Mouse (Mus musculus): ENCODE data around the gene Supt3. TPM values are rescaled to one million over a fixed set of nuclear protein-coding genes. Genes with fewer than 3 reads are reported as not detected.
A peak's percentile ranks its signal among the peaks of the same experiment; 100 is the strongest.

Supt3 gene
- polyA plus RNA-seq, 1 experiment from 2014 or later: 23.7 TPM

DNA sequence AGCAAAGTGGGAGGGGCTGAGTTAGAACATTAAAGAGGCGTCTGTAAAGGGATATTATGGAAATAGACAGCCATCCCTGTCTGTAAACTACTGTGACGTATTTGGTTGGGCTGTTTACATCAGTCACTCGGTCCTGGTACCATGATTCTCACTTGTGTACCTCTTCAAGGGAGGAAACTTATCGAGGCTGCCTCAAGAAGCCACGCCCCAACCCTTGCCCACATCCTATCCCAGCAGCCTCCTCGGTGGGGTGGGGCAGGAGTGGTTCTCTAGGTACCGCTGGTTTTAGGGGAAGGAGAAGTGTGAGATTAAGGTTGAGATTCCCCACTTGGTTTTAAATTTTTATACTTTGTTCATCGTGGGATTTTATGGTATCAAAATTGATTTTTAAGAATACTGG, 31.6 kb upstream of the Supt3 start:
- Histone ChIP-seq H3K4me1 (replicated peaks) (no peaks in the 10 kb centered on the region), H3K27me3 (ENCODE audit: insufficient read depth, poor library complexity, severe bottlenecking) (peaks cover 8% of the 10 kb centered on the region), H3K36me3 (no peaks in the 10 kb centered on the region), H3K27ac (no peak overlapping the region), H3K4me3 (no peak overlapping the region), H3K9me3 (no peaks in the 10 kb centered on the region)
- 92% methylated on average over 8 of the region's 8 CpGs for WGBS
- DNase-seq (ENCODE audit: low spot score): no peak

DNA sequence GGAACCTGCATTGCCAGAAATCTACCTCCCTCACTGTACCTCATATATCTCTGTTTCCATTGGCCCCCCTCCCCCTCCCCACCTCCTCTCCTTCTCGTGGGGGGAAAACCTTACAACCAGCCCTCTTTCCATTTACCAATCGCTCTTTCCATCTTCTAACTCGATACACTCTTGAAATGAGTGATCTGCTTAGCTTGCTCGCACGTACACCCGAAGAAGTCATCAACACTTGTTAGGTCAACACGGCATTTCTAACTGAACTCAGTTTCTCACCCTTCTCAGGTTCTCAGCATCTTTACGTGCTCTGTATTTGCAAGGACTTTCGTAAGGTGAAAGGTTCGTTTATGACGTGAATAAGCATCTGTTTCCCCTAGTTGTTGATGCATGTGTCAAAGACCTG, 10.6 kb upstream of the Supt3 start:
- 92% methylated on average over 11 of the region's 11 CpGs for WGBS
- no peak overlapping the region for H3K4me3 ChIP-seq
- H3K4me1 ChIP-seq (replicated peaks): no peaks in the 10 kb centered on the region
- no peaks in the 10 kb centered on the region for H3K27me3 ChIP-seq (ENCODE audit: insufficient read depth, poor library complexity, severe bottlenecking)
- no peaks in the 10 kb centered on the region for H3K36me3 ChIP-seq
- H3K27ac ChIP-seq: no peak overlapping the region
- no peak for DNase-seq (ENCODE audit: low spot score)
- no peaks in the 10 kb centered on the region for H3K9me3 ChIP-seq

DNA sequence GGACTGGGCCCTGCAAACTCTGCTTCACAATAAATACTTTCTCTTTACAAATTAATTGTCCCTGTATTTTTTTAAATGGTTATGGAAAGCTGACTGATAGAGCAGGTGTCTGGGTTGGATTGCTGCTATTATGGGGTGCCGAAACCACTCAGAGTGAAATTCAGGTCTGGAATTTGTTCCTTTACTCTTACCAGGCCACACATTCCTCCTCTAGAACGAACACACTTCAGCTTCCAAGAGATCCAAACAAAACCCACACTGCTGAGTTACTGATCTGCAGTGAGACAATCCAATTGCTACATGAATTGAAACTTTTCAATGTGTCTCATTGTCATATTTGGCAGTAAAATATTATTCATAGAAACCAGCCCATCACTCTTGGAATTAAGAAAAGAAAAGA, 10.0 kb upstream of the Supt3 start:
- 77% methylated on average over 2 of the region's 2 CpGs for WGBS
- no peaks in the 10 kb centered on the region for H3K27me3 ChIP-seq (ENCODE audit: insufficient read depth, poor library complexity, severe bottlenecking)
- H3K4me3 ChIP-seq: no peak overlapping the region
- H3K27ac ChIP-seq: no peak overlapping the region
- no peaks in the 10 kb centered on the region for H3K4me1 ChIP-seq (replicated peaks)
- DNase-seq (ENCODE audit: low spot score): no peak
- no peaks in the 10 kb centered on the region for H3K36me3 ChIP-seq
- no peaks in the 10 kb centered on the region for H3K9me3 ChIP-seq

DNA sequence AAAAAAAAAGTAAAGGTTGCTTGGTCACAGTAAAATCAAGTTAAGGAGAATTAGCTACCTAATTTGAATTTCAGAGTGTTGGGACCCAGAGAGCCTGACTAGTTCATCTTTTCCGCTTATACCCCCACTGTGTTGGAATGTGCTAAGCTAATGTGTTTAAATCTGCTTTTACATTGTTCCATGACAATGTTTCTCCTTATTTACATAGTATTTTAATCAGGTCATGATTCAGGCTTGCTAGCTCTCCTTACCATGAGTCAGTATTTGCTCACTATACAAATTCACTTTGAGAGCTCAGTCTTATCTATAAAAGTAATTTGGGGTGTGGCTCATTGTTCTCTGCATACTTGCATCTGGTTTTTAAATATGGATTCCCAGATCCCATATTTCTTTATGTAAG, 9.6 kb upstream of the Supt3 start:
- 79% methylated on average over 1 of the region's 1 CpGs for WGBS
- no peak for DNase-seq (ENCODE audit: low spot score)
- Histone ChIP-seq H3K27me3 (ENCODE audit: insufficient read depth, poor library complexity, severe bottlenecking) (no peaks in the 10 kb centered on the region), H3K4me3 (no peak overlapping the region), H3K9me3 (no peaks in the 10 kb centered on the region), H3K27ac (no peak overlapping the region), H3K36me3 (no peaks in the 10 kb centered on the region), H3K4me1 (replicated peaks) (no peaks in the 10 kb centered on the region)

DNA sequence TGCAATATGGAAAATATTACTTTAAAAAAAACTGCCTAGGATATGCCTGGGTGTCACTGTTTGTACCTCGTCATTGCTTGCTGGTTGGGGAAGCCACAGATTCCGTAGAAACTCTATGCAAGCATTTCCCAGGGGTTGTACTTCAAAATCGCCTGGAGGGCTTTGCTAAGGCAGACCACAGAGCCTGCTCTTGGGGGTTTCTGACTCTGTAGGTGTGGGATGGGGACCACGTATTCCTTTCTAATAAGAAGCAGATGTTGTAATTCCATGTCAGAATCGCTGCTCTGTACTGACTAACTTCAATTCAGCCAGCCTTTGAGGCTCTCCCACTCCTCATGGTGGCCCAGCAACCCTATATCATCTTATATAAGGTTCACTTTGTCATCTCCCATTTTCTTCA, 8.4 kb upstream of the Supt3 start:
- Histone ChIP-seq H3K9me3 (no peaks in the 10 kb centered on the region), H3K36me3 (no peaks in the 10 kb centered on the region), H3K27me3 (ENCODE audit: insufficient read depth, poor library complexity, severe bottlenecking) (no peaks in the 10 kb centered on the region), H3K27ac (no peak overlapping the region), H3K4me1 (replicated peaks) (no peaks in the 10 kb centered on the region), H3K4me3 (no peak overlapping the region)
- WGBS: 52% methylated on average over 5 of the region's 5 CpGs
- DNase-seq (ENCODE audit: low spot score): no peak

DNA sequence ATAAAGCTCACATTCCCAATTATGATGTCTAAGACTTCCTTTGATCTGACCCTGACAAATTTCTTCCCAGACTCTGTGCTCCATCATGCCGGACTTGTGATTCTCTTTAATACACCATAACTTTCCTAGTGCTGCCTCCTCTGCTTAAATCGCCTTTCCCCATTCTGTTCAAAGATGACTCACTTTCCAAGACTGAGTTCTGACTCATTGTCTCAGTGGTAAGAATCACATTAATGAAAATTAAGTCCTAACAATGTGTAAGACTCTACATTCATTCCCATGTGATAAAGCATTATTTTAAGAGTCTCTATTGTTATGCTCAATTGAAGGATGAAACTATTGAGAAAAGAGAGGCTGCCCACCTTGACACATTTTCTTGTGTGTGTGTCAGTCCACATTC, 6.1 kb upstream of the Supt3 start:
- 86% methylated on average over 2 of the region's 2 CpGs for WGBS

DNA sequence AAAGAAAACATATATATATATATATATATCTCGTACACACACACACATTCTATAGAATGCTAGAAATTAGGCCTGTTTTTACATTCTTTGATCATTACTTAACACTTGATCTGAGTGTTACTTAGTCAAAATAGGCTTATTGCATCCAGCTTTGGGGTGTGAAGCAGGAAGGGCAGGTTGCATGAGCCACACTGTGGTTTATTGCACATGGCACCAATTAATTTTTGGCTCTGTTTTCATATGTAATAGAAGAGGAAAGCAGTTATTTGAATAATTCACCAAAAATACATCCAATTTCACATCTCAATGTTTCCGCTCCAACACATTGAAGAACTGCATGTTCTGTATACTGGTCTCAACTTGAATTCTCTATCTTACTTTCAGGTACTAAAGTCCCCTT, 4.4 kb upstream of the Supt3 start:
- H3K27ac ChIP-seq: no peak overlapping the region
- 89% methylated on average over 2 of the region's 2 CpGs for WGBS
- 0 out of 2 replicates have a peak, but pooled peaks cover 10% of the 10 kb centered on the region for H3K4me1 ChIP-seq (replicated peaks)
- H3K27me3 ChIP-seq (ENCODE audit: insufficient read depth, poor library complexity, severe bottlenecking): no peaks in the 10 kb centered on the region
- no peak overlapping the region for H3K4me3 ChIP-seq
- H3K9me3 ChIP-seq: no peaks in the 10 kb centered on the region
- DNase-seq (ENCODE audit: low spot score): no peak
- no peaks in the 10 kb centered on the region for H3K36me3 ChIP-seq

More for the DNA sequence above, 6.1 kb upstream of the Supt3 start:
- no peak overlapping the region for H3K27ac ChIP-seq
- H3K9me3 ChIP-seq: no peaks in the 10 kb centered on the region
- H3K36me3 ChIP-seq: no peaks in the 10 kb centered on the region
- no peaks in the 10 kb centered on the region for H3K27me3 ChIP-seq (ENCODE audit: insufficient read depth, poor library complexity, severe bottlenecking)
- H3K4me1 ChIP-seq (replicated peaks): no peaks in the 10 kb centered on the region
- H3K4me3 ChIP-seq: no peak overlapping the region
- no peak for DNase-seq (ENCODE audit: low spot score)

DNA sequence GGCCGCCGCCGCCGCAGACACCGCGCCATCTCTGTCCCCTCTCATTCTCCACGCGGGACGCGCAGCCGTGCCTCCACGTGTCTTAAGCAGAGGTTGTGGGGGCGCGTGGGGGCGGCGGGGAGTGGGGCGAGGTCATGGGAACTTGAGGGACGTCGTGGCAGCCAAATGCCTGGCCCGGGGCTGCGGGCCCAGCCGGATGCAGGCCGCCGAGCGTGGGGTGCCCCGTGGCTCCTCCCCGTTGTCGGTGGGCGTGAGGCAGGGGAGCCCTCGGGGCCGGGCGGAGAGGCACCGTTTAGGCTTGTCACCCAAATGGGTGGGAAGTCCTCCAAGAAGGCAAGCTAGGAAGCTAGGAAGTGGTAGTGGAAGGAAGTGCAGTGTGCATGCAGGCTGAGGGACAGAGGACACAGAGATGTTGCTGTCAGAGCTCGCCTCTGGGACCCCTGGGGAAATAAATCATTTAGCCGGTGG, 419 bp downstream of the Supt3 start:
- Histone ChIP-seq H3K27me3 (ENCODE audit: insufficient read depth, poor library complexity, severe bottlenecking) (no peaks in the 10 kb centered on the region), H3K4me3 (peak overlapping the region; percentile 94), H3K27ac (peak overlapping the region; percentile 99), H3K36me3 (no peaks in the 10 kb centered on the region), H3K9me3 (no peaks in the 10 kb centered on the region), H3K4me1 (replicated peaks) (peaks cover 18% of the 10 kb centered on the region)
- WGBS: under 1% methylated on average over 35 of the region's 35 CpGs
- DNase-seq (ENCODE audit: low spot score): peak; percentile 72

DNA sequence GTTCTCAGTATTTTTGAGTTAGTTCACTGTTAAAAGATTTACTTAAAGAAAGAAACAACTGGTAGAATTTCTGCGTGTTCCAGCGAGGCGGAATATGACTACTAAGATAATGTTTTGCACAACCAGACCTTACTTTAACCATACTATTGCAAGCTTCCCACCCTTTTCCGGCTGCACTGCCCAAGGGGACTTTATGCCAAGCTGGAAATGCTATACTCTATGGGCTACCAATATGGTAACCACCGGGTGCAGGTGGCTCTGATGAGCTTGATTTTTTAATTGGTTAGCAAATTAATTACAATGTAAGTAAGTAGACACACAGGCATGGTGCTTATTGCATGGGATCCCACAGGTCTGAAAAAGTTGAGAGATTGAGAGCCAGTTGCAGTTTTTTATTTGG, 1.2 kb downstream of the Supt3 start:
- no peaks in the 10 kb centered on the region for H3K27me3 ChIP-seq (ENCODE audit: insufficient read depth, poor library complexity, severe bottlenecking)
- 77% methylated on average over 5 of the region's 5 CpGs for WGBS
- 0 out of 2 replicates have a peak overlapping the region, but pooled peaks have one; percentile 99 for H3K27ac ChIP-seq
- H3K4me1 ChIP-seq (replicated peaks): peaks cover 18% of the 10 kb centered on the region
- DNase-seq (ENCODE audit: low spot score): no peak
- no peaks in the 10 kb centered on the region for H3K36me3 ChIP-seq
- H3K4me3 ChIP-seq: peak overlapping the region; percentile 94
- no peaks in the 10 kb centered on the region for H3K9me3 ChIP-seq

DNA sequence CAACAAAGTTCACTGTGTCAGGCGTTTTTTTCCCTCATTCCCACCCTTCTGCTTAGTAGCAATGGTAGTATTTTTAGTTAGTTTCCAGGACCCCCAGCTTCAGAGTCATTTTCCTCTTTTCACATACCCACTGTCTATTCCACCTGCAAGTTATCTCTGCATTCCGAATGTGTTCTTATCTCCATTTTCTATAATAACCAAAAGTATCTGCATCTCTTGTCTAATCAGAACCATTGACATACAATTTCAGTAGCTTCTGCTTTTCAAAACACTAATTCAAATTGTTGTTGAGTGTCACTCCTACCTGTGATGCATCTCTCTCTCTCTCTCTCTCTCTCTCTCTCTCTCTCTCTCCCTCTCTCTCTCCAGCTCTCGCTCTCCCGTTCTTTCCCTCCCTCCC, 3.4 kb downstream of the Supt3 start:
- peaks cover 18% of the 10 kb centered on the region for H3K4me1 ChIP-seq (replicated peaks)
- WGBS: 77% methylated on average over 4 of the region's 4 CpGs
- no peak overlapping the region for H3K27ac ChIP-seq
- H3K27me3 ChIP-seq (ENCODE audit: insufficient read depth, poor library complexity, severe bottlenecking): no peaks in the 10 kb centered on the region
- no peaks in the 10 kb centered on the region for H3K36me3 ChIP-seq
- H3K9me3 ChIP-seq: no peaks in the 10 kb centered on the region
- DNase-seq (ENCODE audit: low spot score): no peak
- no peak overlapping the region for H3K4me3 ChIP-seq

DNA sequence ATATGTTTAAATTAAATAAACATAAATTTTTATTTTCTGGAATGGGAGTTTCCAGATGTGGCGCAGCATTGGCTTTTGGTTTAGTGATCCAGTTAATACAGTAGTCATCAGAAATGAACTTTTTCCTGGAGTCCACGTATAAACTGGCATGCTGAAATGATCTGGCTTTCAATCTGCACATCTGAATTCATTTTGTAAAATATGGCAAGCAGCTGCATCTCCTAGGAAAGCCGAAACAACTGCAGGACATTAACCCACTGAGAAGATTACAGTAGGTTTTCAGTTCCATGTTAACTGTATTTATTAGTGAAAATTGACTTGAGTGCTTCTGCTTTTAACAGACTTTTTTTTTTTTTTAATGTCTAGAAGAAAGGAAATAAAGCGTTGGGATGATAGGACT, 5.4 kb downstream of the Supt3 start:
- H3K27ac ChIP-seq: no peak overlapping the region
- DNase-seq (ENCODE audit: low spot score): no peak
- no peaks in the 10 kb centered on the region for H3K9me3 ChIP-seq
- H3K4me3 ChIP-seq: no peak overlapping the region
- no peaks in the 10 kb centered on the region for H3K27me3 ChIP-seq (ENCODE audit: insufficient read depth, poor library complexity, severe bottlenecking)
- no peaks in the 10 kb centered on the region for H3K36me3 ChIP-seq
- peaks cover 10% of the 10 kb centered on the region for H3K4me1 ChIP-seq (replicated peaks)
- WGBS: 93% methylated on average over 4 of the region's 4 CpGs

DNA sequence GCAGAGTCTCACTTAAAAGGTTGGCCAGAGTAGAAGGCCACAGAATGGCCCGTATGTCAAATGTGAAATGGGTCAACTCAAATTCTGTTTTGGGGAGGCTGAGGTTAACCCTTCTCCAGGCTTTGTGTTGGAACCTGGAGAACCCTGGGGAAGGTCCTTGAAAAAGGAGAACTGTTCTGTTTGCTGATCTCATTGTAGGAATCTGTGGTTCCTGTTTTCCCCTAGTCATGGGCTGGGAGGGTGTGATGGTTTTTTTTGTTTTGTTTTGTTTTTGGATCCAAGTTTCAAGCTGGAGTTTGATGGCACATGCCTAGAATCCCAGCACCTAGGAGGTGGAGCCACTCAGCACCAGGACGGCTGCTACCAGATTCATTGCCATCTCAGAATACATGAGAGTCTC, 6.2 kb downstream of the Supt3 start:
- 78% methylated on average over 2 of the region's 2 CpGs for WGBS
- H3K9me3 ChIP-seq: no peaks in the 10 kb centered on the region
- H3K36me3 ChIP-seq: no peaks in the 10 kb centered on the region

DNA sequence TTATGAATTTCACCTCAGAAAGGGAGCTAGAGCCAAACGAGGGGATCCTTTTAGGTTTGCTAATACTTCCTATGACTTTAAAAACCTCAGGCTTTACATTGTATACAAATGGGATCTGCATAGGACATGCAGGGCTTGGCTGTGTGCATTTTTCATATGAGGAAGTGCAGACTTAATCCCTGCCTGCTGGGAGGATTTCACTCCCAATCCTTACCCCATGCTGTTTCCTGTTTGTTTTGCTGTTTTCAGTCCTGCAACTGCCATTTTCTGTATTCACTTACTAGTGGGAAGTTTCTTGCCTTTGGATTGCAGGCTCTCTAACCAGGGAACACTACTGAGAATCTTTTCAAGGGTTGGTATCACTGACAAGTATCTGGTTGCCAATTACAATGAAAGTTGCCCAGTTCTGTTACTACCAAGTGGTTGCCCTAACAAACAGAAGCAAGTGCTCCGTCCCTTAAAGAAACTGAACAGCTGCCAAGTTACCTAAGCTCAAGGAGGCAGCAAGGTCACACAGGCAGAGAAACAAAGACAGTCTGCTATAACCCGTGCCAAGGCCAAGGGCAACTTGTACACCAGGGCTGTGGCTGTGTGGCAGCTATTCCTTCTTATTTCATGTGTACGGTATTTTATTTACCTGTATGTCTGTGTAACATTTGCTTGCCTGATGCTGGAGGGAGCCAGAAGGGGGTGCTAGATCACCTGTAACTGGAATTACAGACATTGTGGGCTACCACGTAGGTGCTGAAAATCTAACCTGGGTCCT, 12.2 kb downstream of the Supt3 start:
- no peak for DNase-seq (ENCODE audit: low spot score)
- Histone ChIP-seq H3K36me3 (peaks cover 8% of the 10 kb centered on the region), H3K4me3 (no peak overlapping the region)

More for the DNA sequence above, 6.2 kb downstream of the Supt3 start:
- Histone ChIP-seq H3K4me1 (replicated peaks) (peaks cover 3% of the 10 kb centered on the region), H3K4me3 (no peak overlapping the region), H3K27me3 (ENCODE audit: insufficient read depth, poor library complexity, severe bottlenecking) (no peaks in the 10 kb centered on the region), H3K27ac (no peak overlapping the region)
- no peak for DNase-seq (ENCODE audit: low spot score)

More for the DNA sequence above, 12.2 kb downstream of the Supt3 start:
- Histone ChIP-seq H3K27me3 (ENCODE audit: insufficient read depth, poor library complexity, severe bottlenecking) (no peaks in the 10 kb centered on the region), H3K9me3 (no peaks in the 10 kb centered on the region), H3K27ac (no peak overlapping the region), H3K4me1 (replicated peaks) (no peaks in the 10 kb centered on the region)
- WGBS: 71% methylated on average over 5 of the region's 5 CpGs

Measured in hindbrain, embryonic 10.5 days (tissue).